Mouse (Mus musculus) liver, embryonic 14.5 days (tissue): ENCODE results near the gene Epb41l4b. TPM values are rescaled to one million over a fixed set of nuclear protein-coding genes. Genes with fewer than 3 reads are reported as not detected.

Experiments used
- ATAC-seq: fragments of 200-750 bp; cut with Nextera tagmentation; 2 replicates; pipeline ENCODE4 v1.8.0; 2017; ENCODE audit warnings: moderate number of reproducible peaks, mild to moderate bottlenecking, moderate library complexity; ENCODE audit not compliant: insufficient read depth
- DNase-seq, 3 experiments: peaks; one replicate each; pipeline ENCODE4 v3.0.0-alpha.2; 2012 to 2013; ENCODE audit warnings: low read depth in 3 of 3, low spot score in 3 of 3
- H3K27ac ChIP-seq: fragments of 300-500 bp; sonication (generic); 2 replicates; pipeline ENCODE4 v1.5.1; 2014; ENCODE audit warnings: moderate library complexity, mild to moderate bottlenecking, control low read depth, inconsistent platforms
- H3K27me3 ChIP-seq: fragments of 300-500 bp; sonication (generic); 2 replicates; pipeline ENCODE4 v1.6.1; 2014; ENCODE audit warnings: mild to moderate bottlenecking, low read length, moderate library complexity; ENCODE audit not compliant: control insufficient read depth, insufficient read depth
- H3K36me3 ChIP-seq: fragments of 300-500 bp; sonication (generic); replicated peaks from 2 replicates; pipeline ENCODE4 v1.6.1; 2014; ENCODE audit warnings: low read depth; ENCODE audit not compliant: control insufficient read depth, insufficient read depth
- H3K4me1 ChIP-seq, 2 experiments: fragments of 200-500 bp in 1 of 2; fragments of 300-500 bp in 1 of 2; sonication (generic) in 1 of 2; replicated peaks; 2 replicates each; pipeline ENCODE4 v1.6.1; 2012 to 2014; ENCODE audit warnings: antibody characterized with exemption in 1 of 2, inconsistent platforms in 1 of 2, low read length in 1 of 2; ENCODE audit not compliant: control insufficient read depth in 2 of 2, insufficient read depth in 2 of 2
- H3K4me2 ChIP-seq: fragments of 300-500 bp; sonication (generic); 2 replicates; pipeline ENCODE4 v1.6.1; 2014; ENCODE audit warnings: low read depth, mild to moderate bottlenecking, control low read depth, moderate library complexity
- H3K4me3 ChIP-seq, 2 experiments: fragments of 200-500 bp in 1 of 2; fragments of 300-500 bp in 1 of 2; sonication (generic) in 1 of 2; 2 replicates each; pipeline ENCODE4 v1.5.1; 2012 to 2014; ENCODE audit warnings: low read depth in 2 of 2, low read length in 2 of 2, mild to moderate bottlenecking in 2 of 2, control low read depth in 1 of 2, inconsistent platforms in 1 of 2, moderate library complexity in 1 of 2; ENCODE audit not compliant: insufficient read depth in 1 of 2
- H3K9ac ChIP-seq: fragments of 300-500 bp; sonication (generic); replicated peaks from 2 replicates; pipeline ENCODE4 v1.6.1; 2014; ENCODE audit warnings: mild to moderate bottlenecking, control low read depth, moderate library complexity
- H3K9me3 ChIP-seq: fragments of 300-500 bp; sonication (generic); 2 replicates; pipeline ENCODE4 v1.6.1; 2016; ENCODE audit warnings: low read length, mixed read lengths; ENCODE audit not compliant: control insufficient read depth
- CTCF ChIP-seq: IDR thresholded peaks from 2 replicates; pipeline ENCODE4 v1.5.1; 2016; ENCODE audit warnings: antibody characterized with exemption, low read depth, control low read depth
- EP300 ChIP-seq: IDR thresholded peaks from 2 replicates; pipeline ENCODE4 v1.6.1; 2016; ENCODE audit warnings: antibody characterized with exemption, low read depth
- WGBS: fragments of 180-500 bp; shearing (Covaris S2); extraction: QIAGEN DNeasy Blood & Tissue Kit; methylation state at CpG from one replicate; pipeline ENCODE4 v1.1.7; 2014; ENCODE audit not compliant: insufficient replicate concordance; 5-methylcytosine and 5-hydroxymethylcytosine counted together
- polyA plus RNA-seq, 2 experiments: library from polyadenylated mRNA; depleted of rRNA in 1 of 2; stranded (reverse) in 1 of 2; unstranded in 1 of 2; fragments of >200 nt; fragmentation: Nextera tagmentation in 1 of 2; extraction: Ambion mirVana in 1 of 2; gene quantifications; 2 replicates each; pipeline versions ENCODE4 v1.2.1 to v1.2.3; 2012 to 2014

The Epb41l4b gene
- polyA plus RNA-seq, 2 experiments, result 2.1 to 2.2 TPM

DNA sequence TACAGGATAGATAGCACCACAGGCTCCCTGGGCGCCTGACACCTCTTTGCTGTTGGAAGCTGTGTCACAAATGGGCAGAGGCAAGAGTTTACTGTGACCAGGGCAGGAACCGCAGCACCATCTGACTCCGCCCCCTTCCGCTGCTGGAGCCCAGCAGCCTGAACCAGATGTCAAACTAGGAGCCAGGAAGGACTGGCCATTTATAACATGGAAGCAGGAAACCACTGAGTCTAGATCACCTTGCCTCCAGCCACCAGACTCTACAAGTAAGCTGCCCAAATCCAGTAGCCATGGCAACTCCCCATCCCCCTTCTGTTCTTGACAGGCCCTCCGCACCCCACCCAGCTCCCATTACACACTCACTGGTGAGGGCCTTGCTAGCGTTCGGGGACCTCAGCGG lies 102.8 kb downstream of the Epb41l4b start:
- DNase-seq (no peak), ATAC-seq (no peak)
- peaks cover 0 to 4% of the 10 kb centered on the region in 2 experiments; a peak in 1 of 4 replicates for H3K4me1 ChIP-seq
- no peak overlapping the region for H3K27ac ChIP-seq
- no peaks in the 10 kb centered on the region for H3K9me3 ChIP-seq
- no peaks in the 10 kb centered on the region for H3K27me3 ChIP-seq
- TF ChIP-seq CTCF (no peak), EP300 (no peak)
- no peaks in the 10 kb centered on the region for H3K36me3 ChIP-seq
- no peak overlapping the region for H3K9ac ChIP-seq
- H3K4me2 ChIP-seq, result no peak overlapping the region
- H3K4me3 ChIP-seq, result no peak overlapping the region
- 33% methylated on average over 8 of the region's 8 CpGs for WGBS

DNA sequence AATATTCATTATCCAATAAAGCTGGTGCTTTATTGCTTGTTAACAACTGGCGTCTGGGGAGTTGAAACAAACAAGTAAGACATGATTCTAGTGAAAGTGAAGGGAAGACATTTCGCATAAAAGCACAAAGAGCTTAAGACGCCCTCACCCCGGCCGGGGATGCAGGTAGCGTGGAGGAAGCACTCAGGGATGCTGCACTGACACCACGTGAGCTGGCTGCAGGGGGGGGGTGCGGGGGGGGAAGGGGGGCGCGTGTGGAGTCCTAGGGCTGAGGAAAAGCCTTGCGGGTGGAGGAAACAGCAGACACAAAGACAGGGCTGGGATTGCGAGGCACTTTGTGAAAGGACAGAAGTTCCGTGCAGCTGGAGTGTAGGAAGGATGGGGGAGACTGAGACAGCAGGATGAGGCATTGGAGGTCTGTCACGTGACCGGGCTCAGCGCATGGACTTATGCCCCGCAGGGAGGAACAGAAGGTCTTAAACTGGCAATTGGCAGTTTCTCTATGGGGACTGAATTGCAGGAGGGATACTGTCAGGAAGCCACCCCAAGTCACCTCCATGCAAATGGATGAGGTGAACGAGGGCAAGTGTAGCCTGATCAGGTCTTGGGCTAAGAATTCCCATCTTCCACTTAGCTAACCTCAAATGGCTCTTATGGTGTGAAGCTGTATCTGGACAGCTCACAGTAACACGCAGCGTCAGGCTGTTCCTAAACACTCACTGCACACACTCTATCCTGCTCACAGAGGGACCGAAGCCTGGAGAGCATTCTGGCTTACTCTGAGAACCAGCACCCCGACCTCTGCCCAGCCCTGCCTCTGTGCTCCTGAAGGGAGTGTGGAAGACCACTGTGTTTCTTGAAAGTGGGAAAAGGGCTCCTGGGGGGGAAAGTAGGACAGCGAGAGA lies 103.9 kb downstream of the Epb41l4b start:
- no peak for DNase-seq
- Histone ChIP-seq H3K9me3 (no peaks in the 10 kb centered on the region), H3K4me2 (no peak overlapping the region; the same call in 1 of the 2 replicates), H3K9ac (no peak overlapping the region), H3K4me1 (peaks cover 0 to 4% of the 10 kb centered on the region in 2 experiments; a peak in 1 of 4 replicates), H3K36me3 (no peaks in the 10 kb centered on the region), H3K4me3 (no peak overlapping the region), H3K27ac (no peak overlapping the region), H3K27me3 (no peaks in the 10 kb centered on the region)
- 12% methylated on average over 23 of the region's 23 CpGs for WGBS
- no peak for ATAC-seq
- no peak for TF ChIP-seq EP300

DNA sequence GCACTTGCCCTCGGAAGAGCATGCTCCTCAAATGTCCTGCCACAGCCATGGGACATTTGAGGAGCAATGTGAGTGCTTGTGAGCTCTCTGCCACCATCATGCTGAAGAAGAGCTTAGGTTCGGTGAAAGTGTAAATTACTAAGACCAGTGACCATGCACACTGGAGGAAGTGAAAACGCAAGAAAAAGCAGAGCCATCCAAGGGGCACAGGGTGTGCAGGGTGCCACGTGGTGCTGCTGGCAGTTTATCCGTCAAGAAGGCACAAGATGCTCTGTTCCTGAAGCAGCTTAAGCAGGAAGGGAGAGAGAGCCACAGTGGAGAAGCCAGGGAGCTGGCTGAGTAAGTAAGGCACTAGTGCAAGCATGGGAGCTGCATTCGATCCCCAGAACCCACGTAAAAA lies 105.7 kb downstream of the Epb41l4b start:
- 56% methylated on average over 7 of the region's 7 CpGs for WGBS
- no peak for DNase-seq

DNA sequence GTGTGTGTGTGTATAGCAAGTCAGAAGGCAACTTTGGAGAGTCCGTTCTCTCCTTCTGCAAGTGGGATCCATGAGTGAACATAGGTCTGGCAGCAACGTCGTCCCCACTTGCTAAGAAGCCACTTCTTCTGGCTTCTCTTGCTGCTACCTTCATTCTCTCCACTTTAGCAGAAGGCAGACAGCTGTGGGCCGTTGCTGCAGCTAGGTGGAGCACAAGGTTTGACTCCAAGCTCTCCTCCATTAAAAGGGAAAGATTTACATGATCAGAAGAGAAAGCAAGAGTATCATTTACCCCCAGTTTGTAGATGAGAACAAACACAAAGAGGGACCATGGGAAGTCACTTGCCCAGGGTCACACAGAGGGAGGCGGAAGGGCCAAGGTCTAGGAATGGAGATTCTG lies 109.1 kb downstream of the Epb41l4b start:
- Histone ChIP-seq H3K4me3 (no peak overlapping the region), H3K9ac (no peak overlapping the region), H3K36me3 (no peaks in the 10 kb centered on the region), H3K4me1 (no peaks in the 10 kb centered on the region), H3K27ac (no peak overlapping the region), H3K9me3 (no peaks in the 10 kb centered on the region), H3K4me2 (no peak overlapping the region), H3K27me3 (no peaks in the 10 kb centered on the region)
- ATAC-seq (no peak), DNase-seq (no peak)
- TF ChIP-seq CTCF, result no peak
- no peak for TF ChIP-seq EP300
- WGBS, result 45% methylated on average over 5 of the region's 5 CpGs

More for the DNA sequence above, 105.7 kb downstream of the Epb41l4b start:
- no peak overlapping the region for H3K27ac ChIP-seq
- peaks cover 0 to 4% of the 10 kb centered on the region in 2 experiments; a peak in 1 of 4 replicates for H3K4me1 ChIP-seq
- TF ChIP-seq EP300, result no peak
- TF ChIP-seq CTCF, result no peak
- H3K4me2 ChIP-seq, result no peak overlapping the region
- no peaks in the 10 kb centered on the region for H3K9me3 ChIP-seq
- no peaks in the 10 kb centered on the region for H3K27me3 ChIP-seq
- no peak overlapping the region for H3K9ac ChIP-seq
- ATAC-seq, result no peak
- no peaks in the 10 kb centered on the region for H3K36me3 ChIP-seq
- no peak overlapping the region for H3K4me3 ChIP-seq

DNA sequence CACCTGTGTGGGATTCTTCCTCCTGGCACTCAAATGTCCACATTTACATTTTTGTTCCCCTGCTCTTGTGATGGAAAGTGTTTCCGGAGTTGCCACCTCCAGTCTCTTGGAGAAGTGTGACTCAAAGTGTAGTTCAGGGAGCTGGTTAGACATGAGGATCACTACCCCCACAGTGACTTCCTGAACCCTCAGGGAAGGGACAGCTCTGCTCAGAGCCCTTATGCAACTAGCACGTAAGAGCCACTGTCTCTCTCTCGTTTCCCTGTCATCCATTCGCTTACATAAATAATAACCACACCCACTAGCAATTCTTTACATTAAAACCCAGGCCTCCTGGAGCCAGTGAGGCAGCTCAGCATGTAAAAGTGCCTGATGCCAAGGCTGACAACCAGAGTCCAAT lies 111.8 kb downstream of the Epb41l4b start:
- WGBS, result 44% methylated on average over 4 of the region's 4 CpGs

More for the DNA sequence above, 111.8 kb downstream of the Epb41l4b start:
- no peak overlapping the region for H3K9ac ChIP-seq
- H3K4me2 ChIP-seq, result no peak overlapping the region
- H3K27ac ChIP-seq, result no peak overlapping the region
- H3K9me3 ChIP-seq, result no peaks in the 10 kb centered on the region
- TF ChIP-seq EP300 (no peak), CTCF (no peak)
- H3K27me3 ChIP-seq, result no peaks in the 10 kb centered on the region
- H3K36me3 ChIP-seq, result no peaks in the 10 kb centered on the region
- peaks cover 0 to 3% of the 10 kb centered on the region in 2 experiments; a peak in 1 of 4 replicates for H3K4me1 ChIP-seq
- no peak overlapping the region for H3K4me3 ChIP-seq
- ATAC-seq (no peak), DNase-seq (no peak)
